Mouse (Mus musculus): ENCODE data around the gene Plpp6. TPM values are rescaled to one million over a fixed set of nuclear protein-coding genes. Genes with fewer than 3 reads are reported as not detected.
A peak's percentile ranks its signal among the peaks of the same experiment; 100 is the strongest.

Gene Plpp6
- total and polyA plus RNA-seq, 2 experiments from 2014 or later, result 14.2 to 20.9 TPM

GRCm38 (mm10) chr19:28970251-28970650 lies 6.5 kb downstream of the Plpp6 start:
- no peak overlapping the region for H3K9ac ChIP-seq (replicated peaks; ENCODE audit: low read length)
- ATAC-seq (no peak), DNase-seq (ENCODE audit: low spot score) (no peak)
- H3K36me3 ChIP-seq (ENCODE audit: insufficient read depth, low read length), result no peaks in the 10 kb centered on the region
- H3K4me3 ChIP-seq (ENCODE audit: low read length), result no peak overlapping the region
- H3K27ac ChIP-seq, result no peak overlapping the region
- H3K9me3 ChIP-seq (ENCODE audit: low read length), result no peaks in the 10 kb centered on the region
- no peak for TF ChIP-seq CTCF (IDR thresholded peaks at IDR 0.05; ENCODE audit: low read depth)
- no peak overlapping the region for H3K4me2 ChIP-seq (ENCODE audit: low read depth, low read length)
- 81% methylated on average over 11 of the region's 11 CpGs for WGBS
- no peaks in the 10 kb centered on the region for H3K27me3 ChIP-seq (ENCODE audit: insufficient read depth, low read length)
- peaks cover 10% of the 10 kb centered on the region for H3K4me1 ChIP-seq (ENCODE audit: insufficient read depth, low read length)

GRCm38 (mm10) chr19:28974862-28975611 lies 11.3 kb downstream of the Plpp6 start:
- ATAC-seq, result peak; percentile 89
- TF ChIP-seq CTCF (IDR thresholded peaks at IDR 0.05; ENCODE audit: low read depth), result peak; percentile 81

GRCm38 (mm10) chr19:28982617-28983016 lies 18.9 kb downstream of the Plpp6 start:
- Histone ChIP-seq H3K9me3 (ENCODE audit: low read length) (no peaks in the 10 kb centered on the region), H3K27ac (no peak overlapping the region), H3K27me3 (ENCODE audit: insufficient read depth, low read length) (no peaks in the 10 kb centered on the region), H3K4me2 (ENCODE audit: low read depth, low read length) (no peak overlapping the region), H3K9ac (replicated peaks; ENCODE audit: low read length) (no peak overlapping the region), H3K4me3 (ENCODE audit: low read length) (no peak overlapping the region), H3K36me3 (ENCODE audit: insufficient read depth, low read length) (no peaks in the 10 kb centered on the region), H3K4me1 (ENCODE audit: insufficient read depth, low read length) (no peaks in the 10 kb centered on the region)
- ATAC-seq, result no peak
- no peak for DNase-seq (ENCODE audit: low spot score)
- WGBS, result 86% methylated on average over 7 of the region's 7 CpGs
- TF ChIP-seq CTCF (IDR thresholded peaks at IDR 0.05; ENCODE audit: low read depth), result no peak

More at GRCm38 (mm10) chr19:28974862-28975611, 11.3 kb downstream of the Plpp6 start:
- peak; percentile 77 for DNase-seq (ENCODE audit: low spot score)
- Histone ChIP-seq H3K36me3 (ENCODE audit: insufficient read depth, low read length) (no peaks in the 10 kb centered on the region), H3K4me3 (ENCODE audit: low read length) (peak overlapping the region; percentile 30), H3K4me1 (ENCODE audit: insufficient read depth, low read length) (no peaks in the 10 kb centered on the region), H3K4me2 (ENCODE audit: low read depth, low read length) (peak overlapping the region; percentile 66), H3K9me3 (ENCODE audit: low read length) (no peaks in the 10 kb centered on the region), H3K27ac (no peak overlapping the region), H3K27me3 (ENCODE audit: insufficient read depth, low read length) (no peaks in the 10 kb centered on the region), H3K9ac (replicated peaks; ENCODE audit: low read length) (peak overlapping the region; percentile 45; the same call in 1 of the 2 replicates)
- 11% methylated on average over 34 of the region's 35 CpGs for WGBS

GRCm38 (mm10) chr19:28989515-28989914 lies 25.8 kb downstream of the Plpp6 start:
- TF ChIP-seq CTCF (IDR thresholded peaks at IDR 0.05; ENCODE audit: low read depth), result no peak
- H3K9me3 ChIP-seq (ENCODE audit: low read length), result no peaks in the 10 kb centered on the region
- peak overlapping the region; percentile 64 for H3K4me2 ChIP-seq (ENCODE audit: low read depth, low read length)
- H3K27me3 ChIP-seq (ENCODE audit: insufficient read depth, low read length), result no peaks in the 10 kb centered on the region
- no peak overlapping the region for H3K27ac ChIP-seq
- no peaks in the 10 kb centered on the region for H3K36me3 ChIP-seq (ENCODE audit: insufficient read depth, low read length)
- WGBS, result 75% methylated on average over 8 of the region's 8 CpGs
- H3K4me3 ChIP-seq (ENCODE audit: low read length), result peak overlapping the region; percentile 94
- H3K4me1 ChIP-seq (ENCODE audit: insufficient read depth, low read length), result 0 out of 2 replicates have a peak, but pooled peaks cover 3% of the 10 kb centered on the region
- DNase-seq (ENCODE audit: low spot score) (no peak), ATAC-seq (no peak)
- peak overlapping the region; percentile 92; the same call in 1 of the 2 replicates for H3K9ac ChIP-seq (replicated peaks; ENCODE audit: low read length)

GRCm38 (mm10) chr19:28990194-28990589 lies 26.4 kb downstream of the Plpp6 start, which contains the start of gene Cdc37l1:
Gene Cdc37l1 (plus strand): TSS chr19:28990352.
- peak within 1 kb of the TSS; percentile 91 for H3K27ac ChIP-seq
- no peak for TF ChIP-seq CTCF (IDR thresholded peaks at IDR 0.05; ENCODE audit: low read depth)
- H3K27me3 ChIP-seq (ENCODE audit: insufficient read depth, low read length), result no peaks in the 10 kb centered on the region
- H3K4me1 ChIP-seq (ENCODE audit: insufficient read depth, low read length), result 0 out of 2 replicates have a peak, but pooled peaks cover 3% of the 10 kb centered on the region
- peak; percentile 97 for DNase-seq (ENCODE audit: low spot score)
- no peaks in the 10 kb centered on the region for H3K36me3 ChIP-seq (ENCODE audit: insufficient read depth, low read length)
- WGBS, result 0% methylated on average over 37 of the region's 37 CpGs
- H3K4me2 ChIP-seq (ENCODE audit: low read depth, low read length), result peak within 1 kb of the TSS; percentile 64
- H3K9me3 ChIP-seq (ENCODE audit: low read length), result no peaks in the 10 kb centered on the region
- ATAC-seq, result peak; percentile 95
- H3K9ac ChIP-seq (replicated peaks; ENCODE audit: low read length), result peak within 1 kb of the TSS; percentile 92
- H3K4me3 ChIP-seq (ENCODE audit: low read length), result peak within 1 kb of the TSS; percentile 94

GRCm38 (mm10) chr19:28990590-28991221 lies 27.0 kb downstream of the Plpp6 start:
- Histone ChIP-seq H3K9me3 (ENCODE audit: low read length) (no peaks in the 10 kb centered on the region), H3K9ac (replicated peaks; ENCODE audit: low read length) (peak overlapping the region; percentile 92), H3K27ac (peak overlapping the region; percentile 91), H3K4me3 (ENCODE audit: low read length) (peak overlapping the region; percentile 94), H3K27me3 (ENCODE audit: insufficient read depth, low read length) (no peaks in the 10 kb centered on the region), H3K36me3 (ENCODE audit: insufficient read depth, low read length) (no peaks in the 10 kb centered on the region), H3K4me1 (ENCODE audit: insufficient read depth, low read length) (0 out of 2 replicates have a peak, but pooled peaks cover 3% of the 10 kb centered on the region), H3K4me2 (ENCODE audit: low read depth, low read length) (peak overlapping the region; percentile 64)
- ATAC-seq, result no peak; the same call in 1 of the 2 replicates
- no peak for TF ChIP-seq CTCF (IDR thresholded peaks at IDR 0.05; ENCODE audit: low read depth)
- WGBS, result under 1% methylated on average over 37 of the region's 41 CpGs
- peak; percentile 59 for DNase-seq (ENCODE audit: low spot score)

Measured in hindbrain, postnatal 0 days (tissue).